Mouse (Mus musculus): Measurements from ENCODE around the gene Adamts14. TPM values are rescaled to one million over a fixed set of nuclear protein-coding genes. Genes with fewer than 3 reads are reported as not detected.

The Adamts14 gene
- total and polyA plus RNA-seq, 3 experiments = not detected

DNA sequence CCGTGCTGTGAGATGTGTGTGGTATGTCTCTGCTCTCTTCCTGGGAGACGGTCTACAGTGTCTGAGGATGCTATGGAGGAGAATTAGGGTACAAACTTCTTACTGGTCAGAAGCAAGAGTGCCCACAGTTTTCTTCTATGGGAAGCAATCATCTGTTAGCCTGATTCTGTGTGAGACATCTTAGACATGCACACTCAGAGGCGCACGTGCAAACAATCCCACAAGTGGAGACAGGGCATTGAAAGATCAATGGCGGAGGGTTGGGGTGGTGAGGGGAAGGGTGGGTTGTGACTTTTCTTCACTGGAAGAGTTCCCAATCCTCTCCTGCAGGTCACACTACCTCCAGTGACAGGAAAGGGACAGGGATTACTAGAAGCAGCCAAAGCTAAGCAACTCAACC, 607 bp downstream of the Adamts14 start:
- ATAC-seq (ENCODE audit: extremely low read depth, insufficient number of reproducible peaks, low FRiP score, poor library complexity, severe bottlenecking) (no peak), DNase-seq (ENCODE audit: low spot score) (no peak)
- Histone ChIP-seq H3K9me3 (replicated peaks) (peaks cover 30% of the 10 kb centered on the region), H3K36me3 (replicated peaks) (no peaks in the 10 kb centered on the region), H3K27me3 (ENCODE audit: insufficient read depth, low read length) (no peaks in the 10 kb centered on the region), H3K4me1 (ENCODE audit: insufficient read depth, low read depth, low read length) (no peaks in the 10 kb centered on the region), H3K4me3 (ENCODE audit: low read depth, low read length) (no peak overlapping the region)
- TF ChIP-seq CTCF (IDR thresholded peaks at IDR 0.05; ENCODE audit: low read depth, low read length) = no peak

GRCm38 (mm10) chr10:61272089-61272626, 1.1 kb downstream of the Adamts14 start:
- no peaks in the 10 kb centered on the region for H3K27me3 ChIP-seq (ENCODE audit: insufficient read depth, low read length)
- ATAC-seq (ENCODE audit: extremely low read depth, insufficient number of reproducible peaks, low FRiP score, poor library complexity, severe bottlenecking) = no peak
- no peak for TF ChIP-seq POLR2AphosphoS5 (IDR thresholded peaks at IDR 0.05; ENCODE audit: insufficient replicate concordance, low read depth, low read length)
- no peak for TF ChIP-seq TAL1 (conservative IDR thresholded peaks at IDR 0.05; ENCODE audit: low read depth, low read length)
- TF ChIP-seq CTCF (IDR thresholded peaks at IDR 0.05; ENCODE audit: low read depth, low read length) = no peak
- TF ChIP-seq GATA1 (IDR thresholded peaks at IDR 0.05; ENCODE audit: borderline replicate concordance, low read length) = no peak
- TF ChIP-seq GATA2 (IDR thresholded peaks at IDR 0.05; ENCODE audit: borderline replicate concordance, low read depth, low read length) = no peak
- DNase-seq (ENCODE audit: low spot score) = no peak
- H3K4me3 ChIP-seq (ENCODE audit: low read depth, low read length) = no peak overlapping the region
- peaks cover 34% of the 10 kb centered on the region for H3K9me3 ChIP-seq (replicated peaks)
- no peaks in the 10 kb centered on the region for H3K36me3 ChIP-seq (replicated peaks)
- H3K4me1 ChIP-seq (ENCODE audit: insufficient read depth, low read depth, low read length) = no peaks in the 10 kb centered on the region

- DNase-seq (ENCODE audit: low spot score) (no peak), ATAC-seq (ENCODE audit: extremely low read depth, insufficient number of reproducible peaks, low FRiP score, poor library complexity, severe bottlenecking) (no peak)
- no peaks in the 10 kb centered on the region for H3K4me1 ChIP-seq (ENCODE audit: insufficient read depth, low read depth, low read length)
- no peaks in the 10 kb centered on the region for H3K27me3 ChIP-seq (ENCODE audit: insufficient read depth, low read length)
- peaks cover 32% of the 10 kb centered on the region for H3K9me3 ChIP-seq (replicated peaks)
- no peak for TF ChIP-seq GATA2 (IDR thresholded peaks at IDR 0.05; ENCODE audit: borderline replicate concordance, low read depth, low read length)
- no peak for TF ChIP-seq POLR2AphosphoS5 (IDR thresholded peaks at IDR 0.05; ENCODE audit: insufficient replicate concordance, low read depth, low read length)
- TF ChIP-seq CTCF (IDR thresholded peaks at IDR 0.05; ENCODE audit: low read depth, low read length) = no peak
- TF ChIP-seq TAL1 (conservative IDR thresholded peaks at IDR 0.05; ENCODE audit: low read depth, low read length) = no peak
- no peak for TF ChIP-seq GATA1 (IDR thresholded peaks at IDR 0.05; ENCODE audit: borderline replicate concordance, low read length)
- no peak overlapping the region for H3K4me3 ChIP-seq (ENCODE audit: low read depth, low read length)
- no peaks in the 10 kb centered on the region for H3K36me3 ChIP-seq (replicated peaks)
These were observed 5.9 kb downstream of the Adamts14 start for GRCm38 (mm10) chr10:61267378-61267777.

- DNase-seq (ENCODE audit: low spot score) = no peak
- no peak for TF ChIP-seq TAL1 (conservative IDR thresholded peaks at IDR 0.05; ENCODE audit: low read depth, low read length)
- no peak for TF ChIP-seq GATA1 (IDR thresholded peaks at IDR 0.05; ENCODE audit: borderline replicate concordance, low read length)
- no peak for TF ChIP-seq GATA2 (IDR thresholded peaks at IDR 0.05; ENCODE audit: borderline replicate concordance, low read depth, low read length)
- TF ChIP-seq CTCF (IDR thresholded peaks at IDR 0.05; ENCODE audit: low read depth, low read length) = no peak
- no peak for TF ChIP-seq POLR2AphosphoS5 (IDR thresholded peaks at IDR 0.05; ENCODE audit: insufficient replicate concordance, low read depth, low read length)
- ATAC-seq (ENCODE audit: extremely low read depth, insufficient number of reproducible peaks, low FRiP score, poor library complexity, severe bottlenecking) = no peak
- no peaks in the 10 kb centered on the region for H3K36me3 ChIP-seq (replicated peaks)
- no peaks in the 10 kb centered on the region for H3K27me3 ChIP-seq (ENCODE audit: insufficient read depth, low read length)
- no peaks in the 10 kb centered on the region for H3K4me1 ChIP-seq (ENCODE audit: insufficient read depth, low read depth, low read length)
- no peak overlapping the region for H3K4me3 ChIP-seq (ENCODE audit: low read depth, low read length)
- peaks cover 34% of the 10 kb centered on the region for H3K9me3 ChIP-seq (replicated peaks)
These were observed 9.6 kb downstream of the Adamts14 start for GRCm38 (mm10) chr10:61263606-61264005.

GRCm38 (mm10) chr10:61261229-61262156, 11.7 kb downstream of the Adamts14 start:
- Histone ChIP-seq H3K27me3 (ENCODE audit: insufficient read depth, low read length) (no peaks in the 10 kb centered on the region), H3K36me3 (replicated peaks) (no peaks in the 10 kb centered on the region), H3K4me1 (ENCODE audit: insufficient read depth, low read depth, low read length) (no peaks in the 10 kb centered on the region), H3K4me3 (ENCODE audit: low read depth, low read length) (no peak overlapping the region), H3K9me3 (replicated peaks) (peaks cover 37% of the 10 kb centered on the region)
- ATAC-seq (ENCODE audit: extremely low read depth, insufficient number of reproducible peaks, low FRiP score, poor library complexity, severe bottlenecking) (no peak), DNase-seq (ENCODE audit: low spot score) (no peak)
- TF ChIP-seq GATA2 (IDR thresholded peaks at IDR 0.05; ENCODE audit: borderline replicate concordance, low read depth, low read length) (no peak), GATA1 (IDR thresholded peaks at IDR 0.05; ENCODE audit: borderline replicate concordance, low read length) (no peak)

DNA sequence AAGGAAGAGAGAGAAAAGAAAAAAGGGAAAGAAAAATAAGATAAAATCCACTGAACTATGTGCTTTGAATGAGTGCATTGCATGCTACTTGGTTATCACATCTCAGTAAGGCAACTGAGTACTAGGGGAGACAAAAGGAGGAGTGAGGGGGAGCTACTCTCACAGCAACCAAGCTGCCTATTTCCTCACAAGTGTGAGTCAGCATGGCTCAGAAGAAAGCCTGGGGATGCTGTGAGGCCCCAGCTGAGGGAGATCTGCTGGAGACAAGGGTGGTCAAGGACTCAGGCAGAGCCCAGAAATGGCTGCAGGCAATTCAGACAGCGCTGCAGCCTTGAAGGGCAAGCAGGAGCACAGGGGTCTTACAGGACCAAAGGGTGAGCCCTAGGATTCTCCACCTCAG, 15.1 kb downstream of the Adamts14 start:
- DNase-seq (ENCODE audit: low spot score) = no peak
- no peak for TF ChIP-seq GATA1 (IDR thresholded peaks at IDR 0.05; ENCODE audit: borderline replicate concordance, low read length)
- no peak for TF ChIP-seq POLR2AphosphoS5 (IDR thresholded peaks at IDR 0.05; ENCODE audit: insufficient replicate concordance, low read depth, low read length)
- no peak for TF ChIP-seq TAL1 (conservative IDR thresholded peaks at IDR 0.05; ENCODE audit: low read depth, low read length)
- no peak for TF ChIP-seq GATA2 (IDR thresholded peaks at IDR 0.05; ENCODE audit: borderline replicate concordance, low read depth, low read length)
- TF ChIP-seq CTCF (IDR thresholded peaks at IDR 0.05; ENCODE audit: low read depth, low read length) = no peak
- Histone ChIP-seq H3K9me3 (replicated peaks) (peaks cover 39% of the 10 kb centered on the region), H3K27me3 (ENCODE audit: insufficient read depth, low read length) (no peaks in the 10 kb centered on the region), H3K36me3 (replicated peaks) (no peaks in the 10 kb centered on the region), H3K4me1 (ENCODE audit: insufficient read depth, low read depth, low read length) (no peaks in the 10 kb centered on the region), H3K4me3 (ENCODE audit: low read depth, low read length) (no peak overlapping the region)
- ATAC-seq (ENCODE audit: extremely low read depth, insufficient number of reproducible peaks, low FRiP score, poor library complexity, severe bottlenecking) = no peak
